Mouse (Mus musculus) heart, adult 8-10 months (tissue): ENCODE measurements around the gene Lpcat4. TPM values are rescaled to one million over a fixed set of nuclear protein-coding genes. Genes with fewer than 3 reads are reported as not detected.

Experiments
- total RNA-seq, 4 experiments: library from RNA; stranded (reverse); gene quantifications; 2 replicates each; pipeline ENCODE4 v1.2.4; 2022

The Lpcat4 gene
- total RNA-seq, 4 experiments from 2014 or later, result 2.6 to 3.6 (median 2.8) TPM

Other genes with a start within 250 kb of the Lpcat4 start
- gene Olfr1309, start 249.2 kb upstream of the Lpcat4 start, total RNA-seq, result not detected
- gene Olfr1310, start 226.8 kb upstream of the Lpcat4 start, total RNA-seq, result not detected
- gene Olfr1311, start 215.1 kb upstream of the Lpcat4 start, total RNA-seq, result not detected
- not detected for gene Olfr1312, start 189.2 kb upstream of the Lpcat4 start, total RNA-seq
- not detected for gene Olfr1313, start 161.6 kb upstream of the Lpcat4 start, total RNA-seq
- gene Olfr1314, start 142.7 kb upstream of the Lpcat4 start, total RNA-seq, result not detected
- not detected for gene Olfr1315-ps1, start 124.0 kb upstream of the Lpcat4 start, total RNA-seq
- gene Olfr1316, start 104.5 kb upstream of the Lpcat4 start, total RNA-seq, result not detected
- gene Olfr1317, start 99.1 kb upstream of the Lpcat4 start, total RNA-seq, result not detected
- gene Olfr1318, start 85.3 kb upstream of the Lpcat4 start, total RNA-seq, result not detected
- gene Nutm1, start 19.8 kb downstream of the Lpcat4 start, total RNA-seq, result not detected
- gene Nop10, start 22.5 kb downstream of the Lpcat4 start, total RNA-seq, result 10 to 100 TPM; 57.1 to 65.3 (median 63.2) TPM
- gene Slc12a6, start 26.4 kb downstream of the Lpcat4 start, total RNA-seq, result 10 to 100 TPM; 28.2 to 35.4 (median 31.2) TPM
- gene Gm21985, start 26.8 kb downstream of the Lpcat4 start, total RNA-seq, result 1 to 10 TPM in 2 of 4 experiments, under 1 TPM in 2; 0.49 to 2.4 (median 0.91) TPM
- 10 to 100 TPM; 66.5 to 73.6 (median 70.5) TPM for gene Emc4, start 128.6 kb downstream of the Lpcat4 start, total RNA-seq
- 1 to 10 TPM; 3.6 to 4.4 (median 4.1) TPM for gene Katnbl1, start 139.7 kb downstream of the Lpcat4 start, total RNA-seq
- gene Emc7, start 215.5 kb downstream of the Lpcat4 start, total RNA-seq, result 10 to 100 TPM; 15.8 to 17.0 (median 16.4) TPM
- not detected for gene Chrm5, start 241.3 kb downstream of the Lpcat4 start, total RNA-seq